Mouse (Mus musculus): Measurements from ENCODE around the gene Lrrc20. TPM values are rescaled to one million over a fixed set of nuclear protein-coding genes. Genes with fewer than 3 reads are reported as not detected.

Gene Lrrc20
- 5.7 and 5.8 TPM in 2 replicates for polyA plus RNA-seq (2015; fragmentation: Nextera tagmentation; extraction: Ambion mirVana)

GRCm38 (mm10) chr10:61475594-61476439 is at the start of gene Lrrc20:
Gene Lrrc20 (plus strand): TSS chr10:61475801.

GRCm38 (mm10) chr10:61452645-61453044 is 23.0 kb upstream of the Lrrc20 start, which contains the start of gene Eif4ebp2:
Gene Eif4ebp2 (minus strand): TSS chr10:61452661.

Other genes starting within 250 kb of the Lrrc20 start
- gene Adamts14, start 202.4 kb upstream of the Lrrc20 start, polyA plus RNA-seq (2015; fragmentation: Nextera tagmentation; extraction: Ambion mirVana), result 0.63 and 0.80 TPM in 2 replicates
- 0.20 and 0.62 TPM in 2 replicates for gene Prf1, start 178.0 kb upstream of the Lrrc20 start, polyA plus RNA-seq (2015; fragmentation: Nextera tagmentation; extraction: Ambion mirVana)
- gene Pald1, start 92.3 kb upstream of the Lrrc20 start, polyA plus RNA-seq (2015; fragmentation: Nextera tagmentation; extraction: Ambion mirVana), result 6.2 and 8.8 TPM in 2 replicates
- 0.07 TPM in 1 of 2 replicates, not detected in the other for gene Nodal, start 57.8 kb upstream of the Lrrc20 start, polyA plus RNA-seq (2015; fragmentation: Nextera tagmentation; extraction: Ambion mirVana)
- gene Eif4ebp2, start 23.1 kb upstream of the Lrrc20 start, polyA plus RNA-seq (2015; fragmentation: Nextera tagmentation; extraction: Ambion mirVana), result 56.4 and 59.8 TPM in 2 replicates
- not detected in 2 replicates for gene Npffr1, start 119.7 kb downstream of the Lrrc20 start, polyA plus RNA-seq (2015; fragmentation: Nextera tagmentation; extraction: Ambion mirVana)
- gene Ppa1, start 172.8 kb downstream of the Lrrc20 start, polyA plus RNA-seq (2015; fragmentation: Nextera tagmentation; extraction: Ambion mirVana), result 58.6 and 64.7 TPM in 2 replicates
- 86.1 and 91.4 TPM in 2 replicates for gene Sar1a, start 204.5 kb downstream of the Lrrc20 start, polyA plus RNA-seq (2015; fragmentation: Nextera tagmentation; extraction: Ambion mirVana)
- 14.8 and 16.6 TPM in 2 replicates for gene Tysnd1, start 219.7 kb downstream of the Lrrc20 start, polyA plus RNA-seq (2015; fragmentation: Nextera tagmentation; extraction: Ambion mirVana)
- 6.9 and 7.7 TPM in 2 replicates for gene Aifm2, start 239.5 kb downstream of the Lrrc20 start, polyA plus RNA-seq (2015; fragmentation: Nextera tagmentation; extraction: Ambion mirVana)